Mouse (Mus musculus): ENCODE results near the gene Gabrq. TPM values are rescaled to one million over a fixed set of nuclear protein-coding genes. Genes with fewer than 3 reads are reported as not detected.

The Gabrq gene
- not detected for total RNA-seq (2023)

DNA sequence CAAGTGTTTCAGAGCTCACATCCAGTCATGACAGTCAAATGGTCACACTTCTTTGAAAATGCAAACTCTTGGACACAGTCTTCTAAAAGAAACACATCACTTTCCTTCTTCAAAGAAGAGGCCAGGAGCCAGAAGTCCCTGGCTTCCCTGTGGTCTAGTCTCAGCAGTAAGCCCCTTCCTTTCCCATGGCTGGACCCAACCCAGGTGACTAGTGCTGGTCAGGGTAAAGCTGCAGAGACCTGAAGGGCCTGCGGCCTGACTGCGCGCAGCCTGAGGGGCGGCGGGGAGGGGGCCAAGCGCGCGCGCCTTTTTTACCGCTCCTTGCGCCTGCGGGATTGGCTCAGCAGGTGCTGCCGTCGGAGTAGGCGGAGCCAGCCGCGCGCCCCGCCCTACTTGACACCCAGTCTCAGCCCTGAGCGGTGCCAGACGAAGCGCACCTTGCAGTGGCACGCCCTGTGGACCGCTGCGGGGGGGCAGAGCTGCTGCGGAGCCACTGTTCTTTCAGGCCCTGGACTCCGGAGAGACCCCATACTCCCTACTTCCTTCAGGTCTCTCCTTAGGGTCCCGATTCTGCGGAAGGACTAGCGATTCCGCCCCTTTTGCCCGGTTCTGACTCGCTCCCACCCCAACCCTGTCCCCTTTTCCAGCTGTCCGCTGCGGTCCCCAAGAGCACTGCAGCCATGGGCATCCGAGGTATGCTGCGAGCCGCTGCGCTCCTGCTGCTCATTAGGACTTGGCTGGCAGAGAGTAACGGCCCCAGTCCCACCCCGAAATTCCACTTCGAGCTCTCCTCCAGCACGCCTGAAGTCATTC lies at the start of gene Gabrq:
Gene Gabrq (plus strand): TSS at position 403 of the 813 bp plus-strand sequence.

Other genes with a start within 250 kb of the Gabrq start
- gene Gabra3, start 168.3 kb upstream of the Gabrq start, total RNA-seq (2023) = not detected
- gene Cetn2, start 93.2 kb downstream of the Gabrq start, total RNA-seq (2023) = 39.9 TPM
- 11.3 TPM for gene Nsdhl, start 93.4 kb downstream of the Gabrq start, total RNA-seq (2023)
- 1.4 TPM for gene Zfp185, start 162.2 kb downstream of the Gabrq start, total RNA-seq (2023)
- gene Pnma5, start 211.9 kb downstream of the Gabrq start, total RNA-seq (2023) = 1.7 TPM
- not detected for gene Pnma3, start 239.6 kb downstream of the Gabrq start, total RNA-seq (2023)